Mouse (Mus musculus) spleen, postnatal 4 days (tissue): ENCODE results near the gene H2-M2.
"Not testable (repeated sequence)": the region's sequence is repeated elsewhere in the genome, so short reads cannot be mapped to it uniquely, and the experiment has no call there.

Experiments used
- DNase-seq, 2 experiments: peaks; one replicate each; pipeline ENCODE4 v3.0.0; 2022; ENCODE audit warnings: low spot score in 2 of 2

Gene H2-M2

DNA sequence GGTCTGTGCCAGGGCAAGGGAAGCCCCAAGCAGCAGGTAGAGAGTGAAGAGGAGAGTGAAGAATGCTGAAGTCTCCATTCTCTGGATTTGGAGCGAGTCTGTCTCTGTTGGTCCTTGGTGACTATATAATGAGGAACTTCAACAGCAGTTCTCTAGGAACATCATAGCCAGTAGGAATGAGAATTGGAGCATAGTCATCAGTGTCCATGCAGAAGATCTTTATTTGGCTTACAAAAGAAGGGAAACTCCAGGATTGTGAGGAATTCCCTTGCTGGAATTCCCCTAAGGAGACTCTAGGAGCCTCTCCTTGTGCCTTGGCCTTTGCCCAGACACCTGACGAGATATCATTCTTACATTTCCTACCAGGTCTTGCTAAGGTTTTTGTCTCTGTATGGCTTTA lies at the start of gene H2-M2:
TSS of gene H2-M2 (minus strand) at position 101 of the 400 bp plus-strand sequence.
- no peak for DNase-seq

DNA sequence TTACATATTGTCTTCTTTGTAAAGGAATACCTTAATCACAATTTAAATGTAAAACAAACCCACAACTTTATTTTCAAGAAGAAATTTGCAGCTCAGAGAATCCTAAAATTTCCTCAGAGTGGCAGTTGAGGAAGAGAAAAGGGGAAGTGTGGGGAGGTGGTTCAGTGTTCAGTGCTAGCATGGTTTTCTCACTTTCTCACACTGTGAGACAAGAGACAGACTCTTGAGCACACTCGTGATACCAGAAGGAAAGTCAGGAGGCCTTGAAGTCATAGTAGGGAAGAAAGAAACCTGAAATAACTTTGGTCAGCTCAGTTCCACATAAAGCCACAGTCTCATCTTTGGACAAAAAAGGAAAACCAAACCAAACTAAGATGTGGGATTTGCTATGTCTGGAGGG lies 42.1 kb upstream of the H2-M2 start:
- DNase-seq, result not testable (repeated sequence)

DNA sequence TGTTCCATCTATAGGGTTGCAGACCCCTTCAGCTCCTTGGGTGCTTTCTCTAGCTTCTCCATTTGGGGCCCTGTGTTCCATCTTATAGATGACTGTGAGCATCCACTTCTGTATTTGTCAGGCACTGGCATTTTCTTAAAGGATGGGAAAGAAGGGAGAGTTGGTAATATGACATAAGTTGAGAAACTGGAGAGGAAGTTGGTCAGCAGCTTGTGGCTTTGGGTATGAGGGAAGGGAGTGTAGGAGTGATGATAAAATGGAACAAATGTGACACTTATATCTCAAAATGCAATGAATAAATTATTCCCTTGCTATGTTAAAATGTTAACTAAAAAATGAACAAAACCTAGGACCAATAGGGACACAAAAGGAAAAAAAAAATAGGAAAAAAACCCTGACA lies 41.3 kb upstream of the H2-M2 start:
- DNase-seq, result not testable (repeated sequence)

DNA sequence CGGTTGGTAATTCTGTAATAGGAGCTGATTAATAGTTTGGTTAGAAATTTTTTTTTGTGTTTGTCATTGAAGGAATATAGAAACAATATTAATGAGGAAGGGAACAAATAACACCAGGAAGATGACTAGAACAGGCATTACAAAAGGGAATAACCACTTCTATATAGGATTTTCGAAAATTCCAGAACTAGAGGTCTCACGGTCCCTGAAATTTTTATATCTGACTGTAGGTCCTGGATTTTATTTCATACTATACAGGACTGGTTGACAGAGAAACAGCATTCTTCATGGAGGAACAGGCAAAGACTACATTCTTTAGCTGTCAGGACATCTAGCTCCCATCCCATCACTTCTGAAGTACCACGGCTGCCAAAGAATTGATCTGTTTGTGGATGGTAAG lies 24.4 kb upstream of the H2-M2 start, which contains the start of gene Olfr111:
TSS of gene Olfr111 (plus strand) at position 301 of the 400 bp plus-strand sequence.
- DNase-seq, result no peak

DNA sequence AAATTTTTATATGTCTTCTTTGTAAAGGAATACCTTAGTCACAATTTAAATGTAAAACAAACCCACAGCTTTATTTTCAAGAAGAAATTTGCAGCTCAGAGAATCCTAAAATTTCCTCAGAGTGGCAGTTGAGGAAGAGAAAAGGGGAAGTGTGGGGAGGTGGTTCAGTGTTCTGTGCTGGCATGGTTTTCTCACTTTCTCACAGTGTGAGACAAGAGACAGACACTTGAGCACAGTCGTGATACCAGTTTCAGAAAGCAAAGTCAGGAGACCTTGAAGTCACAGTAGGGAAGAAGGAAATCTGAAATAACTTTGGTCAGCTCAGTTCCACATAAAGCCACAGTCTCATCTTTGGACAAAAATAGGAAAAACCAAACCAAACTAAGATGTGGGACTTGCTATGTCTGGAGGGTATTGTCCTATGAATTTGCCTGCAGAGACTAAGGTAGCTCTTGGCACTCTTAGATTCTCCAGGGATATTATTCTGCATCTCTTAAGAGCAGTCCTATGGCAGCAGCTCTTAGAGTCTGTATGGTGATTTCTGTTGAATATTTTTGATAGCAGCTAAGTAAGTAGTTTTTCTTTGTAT lies 8.7 kb upstream of the H2-M2 start, which contains the start of gene Olfr110:
TSS of gene Olfr110 (plus strand) at position 539 of the 589 bp plus-strand sequence.
- no peak for DNase-seq

DNA sequence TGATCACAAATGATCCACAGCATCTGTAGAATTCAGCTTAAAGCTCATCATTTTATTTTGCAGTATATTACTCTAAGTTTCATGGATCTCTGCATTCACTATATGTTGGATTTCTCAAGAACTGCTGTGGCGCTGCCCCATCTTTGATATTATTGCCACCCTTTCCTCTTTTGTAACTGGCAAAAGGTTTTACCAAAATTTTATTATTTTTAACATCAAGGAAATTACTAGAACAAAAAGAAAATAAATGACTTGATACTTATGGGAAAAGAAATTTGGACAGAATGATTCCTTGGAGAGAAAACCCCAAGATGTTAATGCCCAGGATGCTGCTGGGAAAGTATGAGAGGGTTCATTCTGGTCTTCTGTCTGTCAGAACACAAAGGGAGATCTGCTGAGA lies 24.7 kb downstream of the H2-M2 start, which contains the start of gene Olfr109:
TSS of gene Olfr109 (plus strand) at position 301 of the 400 bp plus-strand sequence.
- DNase-seq, result no peak

DNA sequence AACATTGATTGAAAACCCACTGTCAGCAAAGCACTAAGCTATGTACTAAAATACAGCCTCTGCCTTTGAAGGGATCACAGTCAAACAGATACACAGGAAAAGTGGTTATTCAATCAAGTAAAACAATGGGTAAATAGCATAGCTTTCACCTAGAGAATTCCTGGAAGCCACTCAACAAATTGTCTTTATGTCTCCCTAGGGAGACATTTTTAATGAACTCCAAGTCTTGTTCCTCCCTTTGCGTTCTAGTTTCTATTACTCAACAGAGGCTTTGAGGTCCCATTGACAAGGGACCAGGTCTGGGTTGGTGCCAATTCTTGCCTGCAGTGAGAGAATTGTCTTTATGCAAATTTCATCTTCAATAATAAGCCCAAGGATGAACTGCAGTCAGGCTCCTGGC lies 38.2 kb downstream of the H2-M2 start, which contains the start of gene Olfr108:
TSS of gene Olfr108 (plus strand) at position 301 of the 400 bp plus-strand sequence.
- DNase-seq, result no peak
